Mouse (Mus musculus) limb, embryonic 14.5 days (tissue): Measurements from ENCODE around the gene Rtn2. TPM values are rescaled to one million over a fixed set of nuclear protein-coding genes. Genes with fewer than 3 reads are reported as not detected.
A peak's percentile ranks its signal among the peaks of the same experiment; 100 is the strongest.

Experiments
- ATAC-seq: fragments of 200-750 bp; cut with Nextera tagmentation; 2 replicates; pipeline ENCODE4 v1.8.0; 2017; ENCODE audit warnings: low read depth, moderate number of reproducible peaks, moderate TSS enrichment; ENCODE audit not compliant: low FRiP score
- DNase-seq: peaks from one replicate; pipeline ENCODE4 v3.0.0-alpha.2; 2015; ENCODE audit warnings: low spot score
- H3K27ac ChIP-seq: fragments of 300-500 bp; sonication (generic); replicated peaks from 2 replicates; pipeline ENCODE4 v1.5.1; 2014; ENCODE audit warnings: low read depth, mild to moderate bottlenecking, low read length, moderate library complexity, mixed read lengths
- H3K27me3 ChIP-seq: fragments of 300-500 bp; sonication (generic); 2 replicates; pipeline ENCODE4 v1.6.1; 2014; ENCODE audit warnings: low read length, mixed read lengths; ENCODE audit not compliant: control insufficient read depth, insufficient read depth
- H3K36me3 ChIP-seq: fragments of 300-500 bp; sonication (generic); 2 replicates; pipeline ENCODE4 v1.6.1; 2014; ENCODE audit warnings: mild to moderate bottlenecking, low read length, moderate library complexity, mixed read lengths; ENCODE audit not compliant: control insufficient read depth, insufficient read depth
- H3K4me1 ChIP-seq: fragments of 300-500 bp; sonication (generic); 2 replicates; pipeline ENCODE4 v1.6.1; 2014; ENCODE audit warnings: antibody characterized with exemption, low read length, mixed read lengths; ENCODE audit not compliant: control insufficient read depth, insufficient read depth
- H3K4me2 ChIP-seq: fragments of 300-500 bp; sonication (generic); replicated peaks from 2 replicates; pipeline ENCODE4 v1.6.1; 2014; ENCODE audit warnings: low read depth, mild to moderate bottlenecking, low read length, moderate library complexity; ENCODE audit not compliant: severe bottlenecking
- H3K4me3 ChIP-seq: fragments of 300-500 bp; sonication (generic); replicated peaks from 2 replicates; pipeline ENCODE4 v1.5.1; 2014; ENCODE audit warnings: low read length
- H3K9ac ChIP-seq: fragments of 300-500 bp; sonication (generic); 2 replicates; pipeline ENCODE4 v1.6.1; 2014; ENCODE audit warnings: mild to moderate bottlenecking, low read depth, low read length, moderate library complexity; ENCODE audit not compliant: severe bottlenecking
- H3K9me3 ChIP-seq: fragments of 300-500 bp; sonication (generic); 2 replicates; pipeline ENCODE4 v1.6.1; 2016; ENCODE audit warnings: low read length; ENCODE audit not compliant: control insufficient read depth
- POLR2A ChIP-seq: fragments of 200-500 bp; IDR thresholded peaks from 2 replicates; pipeline ENCODE4 v1.8.0; 2012; ENCODE audit warnings: inconsistent platforms, mild to moderate bottlenecking, moderate library complexity, borderline replicate concordance; ENCODE audit not compliant: insufficient read depth, insufficient read length; ENCODE audit errors: extremely low read depth
- WGBS: fragments of 180-500 bp; shearing (Covaris S2); extraction: QIAGEN DNeasy Blood & Tissue Kit; methylation state at CpG from one replicate; pipeline ENCODE4 v1.1.7; 2014; 5-methylcytosine and 5-hydroxymethylcytosine counted together
- polyA plus RNA-seq, 2 experiments: library from polyadenylated mRNA; depleted of rRNA in 1 of 2; stranded (reverse) in 1 of 2; unstranded in 1 of 2; fragments of >200 nt; fragmentation: Nextera tagmentation in 1 of 2; extraction: Ambion mirVana in 1 of 2; gene quantifications; 2 replicates each; pipeline versions ENCODE4 v1.2.1 to v1.2.3; 2012 to 2014

The Rtn2 gene
- polyA plus RNA-seq, 2 experiments, result 30.6 to 44.3 TPM

GRCm38 (mm10) chr7:19305796-19306765 lies 23.7 kb downstream of the Rtn2 start:
- ATAC-seq, result no peak
- TF ChIP-seq POLR2A, result no peak
- DNase-seq, result no peak
- Histone ChIP-seq H3K27ac (no peak overlapping the region), H3K4me3 (no peak overlapping the region), H3K9ac (no peak overlapping the region), H3K4me2 (no peak overlapping the region), H3K9me3 (no peaks in the 10 kb centered on the region), H3K27me3 (peaks cover 61% of the 10 kb centered on the region), H3K4me1 (peaks cover 20% of the 10 kb centered on the region), H3K36me3 (no peaks in the 10 kb centered on the region)
- 46% methylated on average over 16 of the region's 16 CpGs for WGBS

DNA sequence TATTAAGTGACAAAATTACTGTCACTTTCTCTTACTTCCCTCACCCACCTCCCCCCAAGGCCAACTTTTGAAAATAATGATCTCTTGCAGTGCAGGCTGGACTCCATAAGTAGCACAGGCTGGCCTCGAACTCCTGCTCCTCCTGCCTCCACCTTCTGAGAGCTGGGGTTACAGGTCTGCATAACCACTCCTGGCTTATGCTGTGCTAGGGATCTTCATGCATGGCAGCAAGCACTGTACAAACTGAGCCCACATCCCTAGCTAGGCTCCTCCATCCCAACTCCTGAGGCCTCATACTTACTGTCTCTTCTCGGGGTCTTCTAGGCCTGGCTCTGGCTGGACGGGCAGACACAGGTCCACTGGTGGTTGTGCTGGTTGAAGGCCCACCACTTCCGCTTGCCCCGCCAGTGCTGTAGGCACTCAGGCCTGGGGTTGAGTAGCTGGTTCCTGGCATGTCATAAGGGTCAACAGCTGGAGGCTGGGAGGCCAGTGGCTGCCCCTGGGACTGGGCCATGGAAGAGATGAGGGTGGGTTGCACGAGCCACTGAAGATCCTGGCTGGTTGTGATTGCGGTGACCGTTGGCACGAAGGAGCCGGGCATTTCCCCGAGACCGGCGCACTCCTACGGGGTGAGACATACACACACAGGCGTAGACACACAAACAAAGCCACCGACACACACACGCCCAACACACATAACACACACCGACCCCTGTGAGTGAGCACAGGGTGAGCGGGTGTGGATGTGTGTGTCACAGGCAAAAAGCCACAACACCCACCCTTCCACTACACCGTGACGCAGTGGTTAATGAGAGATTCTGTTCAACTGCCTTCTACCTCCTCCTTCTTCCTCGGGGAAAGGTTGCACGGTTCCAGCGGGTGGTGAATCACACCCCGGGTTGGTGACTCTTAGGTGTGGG lies 24.7 kb downstream of the Rtn2 start:
- Histone ChIP-seq H3K9me3 (no peaks in the 10 kb centered on the region), H3K27ac (no peak overlapping the region), H3K9ac (no peak overlapping the region), H3K4me1 (peaks cover 20% of the 10 kb centered on the region), H3K4me3 (peak overlapping the region; percentile 57; the same call in 1 of the 2 replicates), H3K4me2 (0 out of 2 replicates have a peak overlapping the region, but pooled peaks have one; percentile 92), H3K27me3 (peaks cover 54% of the 10 kb centered on the region), H3K36me3 (no peaks in the 10 kb centered on the region)
- WGBS, result 69% methylated on average over 25 of the region's 25 CpGs
- TF ChIP-seq POLR2A, result no peak
- ATAC-seq (no peak), DNase-seq (no peak)

DNA sequence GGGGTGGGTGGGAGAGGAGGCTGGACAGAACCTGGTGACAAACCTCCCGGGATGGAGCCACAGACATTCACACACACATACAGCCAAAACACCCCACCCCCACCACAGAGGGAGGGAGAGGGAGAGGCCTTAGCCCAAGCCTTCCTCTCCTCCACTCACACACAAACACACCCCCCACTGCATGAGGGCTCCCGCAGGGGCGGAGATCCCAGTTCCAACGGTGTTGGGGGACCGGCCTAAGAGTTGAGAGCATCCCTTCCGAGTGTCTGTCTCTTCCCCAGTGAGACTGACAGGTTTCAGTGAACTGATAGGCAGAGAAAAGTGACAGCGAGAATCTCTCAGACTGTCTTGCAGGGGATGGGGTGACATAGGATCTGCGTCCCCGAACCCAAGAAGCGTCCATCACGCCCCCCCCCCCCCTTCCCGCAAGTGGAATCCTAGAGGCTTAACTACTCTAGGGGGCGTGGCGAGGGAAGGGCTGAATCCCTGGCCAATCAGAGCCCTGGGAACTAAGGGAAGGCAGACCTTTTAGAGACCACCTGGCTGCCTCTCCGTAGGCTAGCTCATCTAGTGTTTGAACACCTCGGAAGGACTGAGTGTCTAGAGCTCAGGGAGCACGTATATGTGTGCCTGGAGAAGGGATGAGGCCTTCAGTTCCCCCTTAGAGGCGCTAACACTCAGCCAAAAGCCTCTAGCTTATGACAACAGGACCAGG lies 25.5 kb downstream of the Rtn2 start:
- H3K4me1 ChIP-seq, result peaks cover 20% of the 10 kb centered on the region
- peak overlapping the region; percentile 64; the same call in 1 of the 2 replicates for H3K9ac ChIP-seq
- H3K27ac ChIP-seq, result peak overlapping the region; percentile 71
- H3K9me3 ChIP-seq, result no peaks in the 10 kb centered on the region
- H3K27me3 ChIP-seq, result peaks cover 46% of the 10 kb centered on the region
- peak overlapping the region; percentile 92 for H3K4me2 ChIP-seq
- no peak for TF ChIP-seq POLR2A
- no peaks in the 10 kb centered on the region for H3K36me3 ChIP-seq
- H3K4me3 ChIP-seq, result peak overlapping the region; percentile 57
- ATAC-seq (peak; percentile 60), DNase-seq (peak; percentile 81)
- 2% methylated on average over 16 of the region's 18 CpGs for WGBS

DNA sequence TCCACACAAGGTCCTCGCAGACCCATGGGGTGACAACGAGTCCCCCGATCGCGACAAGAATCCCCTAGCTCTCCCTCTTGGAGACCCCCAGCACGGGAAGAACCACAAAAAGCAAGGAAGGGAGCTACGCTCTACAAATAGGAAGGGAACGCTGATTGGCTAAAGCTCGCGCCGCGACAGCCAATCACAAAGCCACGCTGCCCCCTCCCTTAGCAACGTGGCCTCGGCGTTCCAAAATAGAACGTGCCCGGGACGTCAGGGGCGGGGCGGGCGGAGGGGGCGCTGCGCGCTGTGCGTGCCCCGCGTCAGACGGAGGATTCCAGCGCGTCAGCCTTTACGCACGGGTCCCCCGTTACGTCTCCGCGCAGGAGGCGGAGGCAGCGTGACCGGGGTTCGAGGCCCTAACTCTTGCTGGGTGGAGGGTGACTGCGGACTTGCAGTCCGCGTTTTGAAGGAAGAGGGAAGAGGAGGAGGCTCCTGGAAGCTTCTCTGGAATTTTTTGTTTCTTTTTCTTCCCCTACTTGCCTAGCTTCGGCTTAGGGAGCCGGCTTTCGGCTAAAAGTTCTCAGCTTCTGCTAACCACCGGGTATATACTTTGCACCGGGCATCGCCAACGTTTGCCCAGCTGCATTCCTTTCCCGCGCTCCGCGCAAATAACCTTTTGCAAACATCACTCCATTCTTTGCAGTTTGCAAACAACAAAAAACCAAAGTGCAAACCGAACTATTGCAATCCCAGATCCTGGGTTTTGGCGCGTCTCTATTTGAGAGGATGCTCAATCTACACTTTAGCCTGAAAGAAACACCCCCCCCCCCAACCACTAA lies 26.2 kb downstream of the Rtn2 start:
- ATAC-seq (peak; percentile 91), DNase-seq (peak; percentile 96)
- H3K27me3 ChIP-seq, result peaks cover 38% of the 10 kb centered on the region
- H3K4me1 ChIP-seq, result peaks cover 20% of the 10 kb centered on the region
- peak overlapping the region; percentile 64 for H3K9ac ChIP-seq
- H3K9me3 ChIP-seq, result no peaks in the 10 kb centered on the region
- H3K4me2 ChIP-seq, result peak overlapping the region; percentile 92
- H3K27ac ChIP-seq, result peak overlapping the region; percentile 71
- WGBS, result under 1% methylated on average over 53 of the region's 58 CpGs
- no peaks in the 10 kb centered on the region for H3K36me3 ChIP-seq
- no peak for TF ChIP-seq POLR2A
- H3K4me3 ChIP-seq, result peak overlapping the region; percentile 57
